Mouse (Mus musculus) ES-E14 (cell line): ENCODE results near the gene Lrrc4.

ENCODE experiments used
- CHD2 ChIP-seq: IDR thresholded peaks from 2 replicates; pipeline ENCODE4 v1.6.1; 2014; ENCODE audit warnings: mild to moderate bottlenecking, low read depth, low read length, inconsistent platforms
- HCFC1 ChIP-seq: IDR thresholded peaks from 2 replicates; pipeline ENCODE4 v1.6.1; 2012; ENCODE audit warnings: low read length, inconsistent platforms, borderline replicate concordance; ENCODE audit not compliant: insufficient read depth
- MAFK ChIP-seq: IDR thresholded peaks from 2 replicates; pipeline ENCODE4 v1.6.1; 2014; ENCODE audit warnings: mild to moderate bottlenecking, low read depth, low read length, inconsistent platforms; ENCODE audit not compliant: insufficient read depth
- ZC3H11A ChIP-seq: IDR thresholded peaks from 2 replicates; pipeline ENCODE4 v1.6.1; 2012; ENCODE audit warnings: low read depth, mild to moderate bottlenecking, inconsistent platforms, low read length, borderline replicate concordance
- ZNF384 ChIP-seq: IDR thresholded peaks from 2 replicates; pipeline ENCODE4 v1.6.1; 2012; ENCODE audit warnings: low read depth, low read length, inconsistent platforms

DNA sequence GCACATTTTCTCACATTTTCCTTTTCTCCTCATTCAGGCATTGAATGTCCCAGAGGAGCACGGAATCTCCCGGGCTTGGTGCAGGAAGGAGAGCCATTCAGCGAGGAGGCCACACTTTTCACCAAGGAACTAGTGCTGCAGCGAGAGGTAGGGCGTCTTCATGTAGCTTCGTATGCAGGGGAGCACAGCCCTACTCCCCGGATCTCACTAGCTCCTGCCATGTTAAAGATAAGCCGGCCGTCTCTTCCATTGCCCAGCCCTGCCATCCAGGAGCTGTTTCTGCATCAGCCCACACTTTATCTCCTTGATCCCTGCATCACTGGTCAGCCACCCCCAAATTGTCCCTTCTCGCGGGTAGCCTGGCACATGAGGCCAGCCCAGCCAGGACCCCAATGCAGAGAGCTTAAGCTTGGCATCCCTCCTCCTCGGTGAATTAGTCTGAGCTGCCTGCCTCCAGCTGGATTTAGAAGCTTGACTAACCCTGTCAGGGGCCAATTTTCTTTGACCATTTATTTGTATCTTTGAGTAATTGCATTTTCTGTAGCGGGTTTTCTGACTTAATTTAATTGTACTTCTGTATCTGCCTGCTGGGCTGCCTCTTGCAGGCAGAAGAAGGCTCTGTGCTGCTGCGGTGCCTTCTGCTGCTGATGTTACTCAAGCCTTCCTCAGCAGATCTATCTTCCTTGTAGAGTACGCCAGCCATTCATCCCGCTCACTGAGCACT lies 35.6 kb downstream of the Lrrc4 start:
- TF ChIP-seq ZC3H11A = no peak
- TF ChIP-seq CHD2 = no peak
- no peak for TF ChIP-seq HCFC1
- no peak for TF ChIP-seq ZNF384
- TF ChIP-seq MAFK = no peak
